Mouse (Mus musculus) cerebellum, adult 9-11 months (tissue): ENCODE measurements around the gene Sdccag8.

ENCODE experiments used
- DNase-seq: peaks from one replicate; pipeline ENCODE4 v3.0.0; 2022

Sdccag8 gene

DNA sequence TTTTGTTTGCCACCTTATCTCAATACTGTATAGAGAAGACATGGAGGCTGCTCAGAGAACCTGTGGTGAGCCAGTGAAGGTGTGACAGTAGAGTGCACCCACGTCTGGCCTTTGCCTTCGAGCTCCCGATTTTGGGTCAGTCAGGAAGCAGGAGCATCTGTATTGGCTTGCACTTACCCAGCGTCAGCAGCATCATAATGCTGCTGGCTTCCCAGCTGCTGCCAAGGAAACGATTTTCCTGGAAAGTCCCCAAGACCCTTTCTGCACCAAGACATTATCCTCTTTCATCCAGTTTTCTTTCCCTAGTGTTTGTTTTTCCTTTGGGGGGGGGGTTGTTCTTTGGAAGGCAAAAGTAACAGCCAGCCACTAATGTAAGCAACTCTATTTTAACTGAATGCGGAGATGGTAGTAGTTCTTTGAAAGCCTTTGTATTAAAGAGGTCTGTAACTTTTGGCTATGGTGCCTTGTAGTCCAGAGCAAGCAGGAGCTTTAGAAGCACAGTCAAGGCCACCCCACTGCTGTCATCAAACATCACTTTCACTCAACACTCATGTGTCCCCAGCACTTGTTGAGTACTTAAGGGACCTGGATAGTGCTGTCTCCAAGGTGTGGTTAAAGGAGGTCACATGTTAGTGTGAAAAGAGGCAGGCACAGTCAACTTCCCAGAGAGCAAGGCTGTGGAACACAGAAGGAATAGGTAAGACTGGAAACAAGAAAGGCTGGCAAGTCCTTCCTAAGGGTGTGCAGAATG, 172.7 kb downstream of the Sdccag8 start:
- DNase-seq = no peak

DNA sequence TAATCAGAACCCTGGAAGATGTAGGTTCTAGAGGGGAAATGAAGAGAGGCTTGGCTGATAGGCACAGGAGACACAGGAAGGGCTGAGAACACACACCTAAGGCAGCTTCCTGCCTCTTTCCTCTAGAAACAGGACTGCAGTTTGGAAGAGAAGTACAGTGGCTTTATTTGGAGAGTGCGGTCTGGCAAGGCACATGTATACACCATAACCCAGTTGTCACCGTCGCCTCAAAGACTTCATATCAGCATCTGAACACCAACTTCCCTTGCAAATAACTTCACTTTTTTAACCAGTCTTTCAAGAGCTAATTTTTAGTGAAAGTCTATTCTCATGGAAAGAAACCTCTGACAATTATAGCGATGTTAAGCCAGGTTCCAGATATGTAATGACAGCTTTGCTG, 177.0 kb downstream of the Sdccag8 start:
- no peak for DNase-seq

- no peak for DNase-seq
Observed at GRCm38 (mm10) chr1:176992517-176992916, 178.1 kb downstream of the Sdccag8 start.

DNA sequence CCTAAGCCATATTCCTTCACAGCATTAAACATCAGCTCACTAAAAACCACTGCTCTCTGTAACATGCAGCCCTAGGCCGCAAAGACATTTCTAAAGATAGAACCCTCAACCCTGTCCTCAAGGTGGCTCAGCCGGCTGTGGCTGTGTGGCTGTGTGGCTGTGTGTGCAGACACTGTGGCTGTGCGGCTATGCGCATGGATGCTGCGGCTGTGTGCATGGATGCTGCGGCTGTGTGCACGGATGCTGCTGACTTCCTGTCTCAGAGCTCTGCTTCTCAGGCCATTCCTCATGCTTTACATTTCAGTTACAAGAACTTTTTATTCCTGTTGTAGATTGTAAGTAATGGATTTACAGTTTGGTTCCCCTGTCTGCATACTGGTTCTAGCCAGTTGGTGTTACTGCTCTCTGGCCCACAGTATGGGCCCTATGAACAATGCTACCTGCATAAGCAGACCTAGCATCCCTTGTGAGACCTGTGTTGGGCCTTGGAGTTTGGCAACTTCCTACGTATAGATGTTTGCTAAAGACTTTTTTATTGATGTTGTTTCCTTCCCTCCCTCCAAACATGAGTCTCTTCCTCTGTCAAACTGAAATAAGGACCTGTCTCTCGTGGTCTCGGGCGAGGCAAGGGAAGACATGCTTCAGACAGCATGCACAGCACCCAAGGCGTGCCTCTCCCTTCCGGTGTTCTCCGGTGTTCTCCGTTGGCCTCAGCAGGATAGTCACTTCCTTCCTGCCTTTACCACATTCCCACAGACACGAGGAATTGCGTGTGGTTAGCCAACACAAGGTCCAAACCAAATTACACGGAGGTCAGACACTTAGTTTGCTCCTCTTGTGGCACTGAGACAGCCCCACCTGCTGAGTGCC, 178.9 kb downstream of the Sdccag8 start:
- DNase-seq = no peak

- no peak for DNase-seq
Observed at GRCm38 (mm10) chr1:176994087-176994486, 179.6 kb downstream of the Sdccag8 start.

- no peak for DNase-seq
Observed at GRCm38 (mm10) chr1:176994707-176995418, 180.4 kb downstream of the Sdccag8 start.

- no peak for DNase-seq
Observed at GRCm38 (mm10) chr1:176995419-176995775, 180.9 kb downstream of the Sdccag8 start.

GRCm38 (mm10) chr1:176996166-176996565, 181.7 kb downstream of the Sdccag8 start:
- no peak for DNase-seq

- no peak for DNase-seq
Observed at GRCm38 (mm10) chr1:176996630-176997201, 182.3 kb downstream of the Sdccag8 start.

GRCm38 (mm10) chr1:176997254-176997653, 182.8 kb downstream of the Sdccag8 start:
- DNase-seq = no peak

DNA sequence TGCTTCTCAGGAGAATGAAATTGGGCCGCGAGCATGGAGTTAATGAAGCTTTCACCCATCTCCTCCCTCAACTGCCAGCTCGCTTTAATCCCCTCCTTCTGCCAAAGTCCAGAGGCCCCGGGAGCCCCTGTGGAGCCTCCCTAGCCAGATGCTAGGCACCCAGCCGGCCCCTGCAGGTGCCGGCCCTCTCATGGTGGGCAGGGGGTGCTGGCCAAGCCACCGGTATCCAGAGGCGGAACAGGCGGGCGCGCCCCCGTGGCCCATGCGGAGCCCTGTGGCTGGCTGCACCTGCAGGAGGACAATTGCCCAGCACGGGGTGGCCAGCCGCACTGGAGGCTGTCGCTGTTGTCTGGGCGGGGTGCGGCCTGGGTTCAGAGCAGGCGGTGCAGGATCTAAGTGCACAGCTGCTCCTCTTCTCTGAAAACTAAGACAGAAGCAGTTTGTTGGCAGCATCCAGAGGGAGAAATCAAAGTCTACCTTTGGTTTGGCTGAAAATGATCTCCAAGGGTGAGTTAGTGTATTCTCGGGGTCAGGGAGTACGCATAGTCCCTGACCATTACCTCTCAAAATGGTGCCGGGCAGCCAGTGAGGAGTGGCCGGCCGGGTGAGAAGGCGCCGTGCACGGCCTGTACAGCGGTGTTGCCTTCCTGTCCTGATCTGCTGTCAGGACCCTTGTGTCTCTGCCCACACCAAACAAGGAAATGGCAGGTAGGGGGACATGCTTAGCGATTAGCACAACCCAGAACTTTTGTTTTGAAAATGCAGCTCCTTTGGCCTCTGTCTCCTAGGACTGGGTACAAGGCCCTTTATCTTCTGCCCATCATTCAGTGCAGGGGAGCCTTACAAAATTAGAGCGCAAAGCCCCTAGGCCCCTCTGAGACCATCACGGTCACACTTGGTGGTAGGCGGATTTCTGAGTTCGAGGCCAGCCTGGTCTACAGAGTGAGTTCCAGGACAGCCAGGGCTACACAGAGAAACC, 183.5 kb downstream of the Sdccag8 start:
- no peak for DNase-seq

DNA sequence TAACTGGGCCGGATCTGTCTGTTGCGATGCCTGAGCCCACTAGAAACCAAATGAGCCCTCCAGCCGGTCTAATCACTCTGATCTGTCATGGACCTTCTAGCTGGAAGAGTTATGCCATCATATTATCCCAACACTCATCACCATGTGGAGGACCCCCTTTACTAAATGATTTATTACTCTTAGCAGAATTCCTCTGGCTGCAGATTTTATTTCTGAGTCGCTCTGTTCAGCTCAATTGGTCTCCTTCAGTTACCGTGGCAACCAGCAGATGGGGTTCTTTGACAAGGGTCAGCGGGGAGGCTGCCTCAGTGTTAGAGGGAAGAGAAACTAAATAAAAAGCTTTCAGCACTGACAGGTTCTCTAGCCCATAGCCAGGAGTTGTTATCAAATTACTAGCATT, 184.6 kb downstream of the Sdccag8 start:
- no peak for DNase-seq

DNA sequence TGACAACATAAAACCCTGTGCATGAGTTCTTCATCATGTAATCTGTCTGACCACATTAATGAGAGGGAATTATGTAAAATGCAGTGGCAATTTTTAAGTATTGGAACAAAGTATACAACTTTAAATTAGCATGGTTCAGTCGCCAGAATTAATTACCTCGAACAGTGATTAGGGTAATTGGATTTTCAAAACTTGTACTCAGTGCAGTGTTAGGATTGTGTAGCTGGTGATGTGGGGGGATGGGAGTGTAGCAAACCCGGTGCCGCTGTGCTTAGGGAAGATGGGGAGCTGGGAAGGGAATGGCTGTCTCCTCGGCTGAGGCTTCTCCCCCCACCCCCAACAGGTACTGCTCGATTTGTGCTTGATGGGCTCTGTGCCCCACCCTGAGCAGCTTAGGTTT, 188.5 kb downstream of the Sdccag8 start:
- DNase-seq = no peak

- DNase-seq = no peak
Observed at GRCm38 (mm10) chr1:177004041-177004741, 189.7 kb downstream of the Sdccag8 start.

DNA sequence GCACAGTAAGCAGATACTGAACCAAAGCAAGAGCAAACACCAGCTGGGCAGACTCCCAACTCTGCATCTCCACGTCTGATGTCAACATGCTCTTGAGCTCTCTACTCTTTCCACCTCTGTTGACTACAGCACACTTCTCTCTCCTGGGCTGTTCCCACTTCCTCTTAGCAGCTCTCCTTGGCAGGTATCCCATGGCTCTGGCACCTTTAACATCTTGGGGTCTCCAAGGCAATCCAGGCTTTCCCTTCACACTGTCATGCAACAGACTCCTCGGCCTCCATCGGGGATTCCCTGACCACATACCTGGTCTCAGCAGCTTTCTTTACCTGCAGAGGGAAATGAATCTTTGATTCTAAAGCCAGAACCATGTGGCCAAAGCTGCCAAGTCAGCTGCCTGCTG, 192.9 kb downstream of the Sdccag8 start:
- no peak for DNase-seq

GRCm38 (mm10) chr1:177008777-177009176, 194.3 kb downstream of the Sdccag8 start:
- no peak for DNase-seq

DNA sequence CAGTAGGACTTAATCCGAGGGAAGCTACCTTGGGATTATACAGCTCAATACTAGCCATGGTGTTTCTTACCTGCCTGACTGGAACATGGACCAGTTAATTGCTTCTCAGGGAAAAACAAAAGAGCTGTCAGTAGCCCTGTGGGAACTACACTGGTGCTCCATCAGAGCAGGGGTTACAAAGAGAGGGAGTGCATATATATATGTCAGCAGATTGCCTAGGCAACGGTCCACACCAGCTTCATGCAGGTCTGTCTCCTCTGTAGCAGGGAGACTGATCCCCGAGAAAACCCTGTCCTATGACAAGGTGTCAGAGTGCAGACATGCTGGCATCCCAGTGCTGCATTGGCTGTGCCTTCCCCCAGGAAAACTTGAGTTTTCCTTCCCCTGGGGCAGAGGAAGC, 195.6 kb downstream of the Sdccag8 start:
- DNase-seq = no peak

DNA sequence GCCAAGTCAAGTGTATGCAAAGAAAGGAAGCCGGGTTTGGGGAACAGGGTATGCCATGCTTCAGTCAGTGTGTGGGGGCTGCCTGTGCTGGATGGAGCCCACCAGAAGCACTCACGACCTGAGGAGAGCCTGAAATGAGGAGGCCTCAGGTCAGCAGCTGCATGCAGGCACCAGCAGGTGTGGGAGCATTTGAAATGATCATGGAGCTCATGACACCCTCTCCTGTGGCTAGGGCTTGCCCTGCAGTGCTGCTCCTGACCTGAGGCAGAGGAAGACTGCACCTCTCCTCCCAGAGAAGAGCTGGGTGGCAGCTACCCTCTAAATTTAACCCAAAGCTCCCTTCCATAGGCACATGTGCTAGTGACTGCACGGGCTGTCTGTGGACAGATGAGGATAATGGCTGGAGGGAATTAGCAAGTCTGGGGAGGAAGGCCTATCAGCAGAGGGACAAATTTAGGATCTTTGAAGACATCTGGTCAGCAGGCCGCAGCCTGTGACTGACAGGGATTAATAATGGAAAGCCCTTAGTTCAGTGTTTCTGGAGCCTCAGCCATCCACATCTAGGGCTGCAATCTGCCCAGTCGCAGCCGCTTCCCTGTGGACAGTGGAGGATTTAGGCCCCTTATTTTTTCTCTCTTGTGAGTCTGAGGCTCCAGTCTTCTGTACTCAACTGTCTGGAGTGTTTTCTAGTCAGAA, 196.3 kb downstream of the Sdccag8 start:
- no peak for DNase-seq

- no peak for DNase-seq
Observed at GRCm38 (mm10) chr1:177011688-177012087, 197.2 kb downstream of the Sdccag8 start.

DNA sequence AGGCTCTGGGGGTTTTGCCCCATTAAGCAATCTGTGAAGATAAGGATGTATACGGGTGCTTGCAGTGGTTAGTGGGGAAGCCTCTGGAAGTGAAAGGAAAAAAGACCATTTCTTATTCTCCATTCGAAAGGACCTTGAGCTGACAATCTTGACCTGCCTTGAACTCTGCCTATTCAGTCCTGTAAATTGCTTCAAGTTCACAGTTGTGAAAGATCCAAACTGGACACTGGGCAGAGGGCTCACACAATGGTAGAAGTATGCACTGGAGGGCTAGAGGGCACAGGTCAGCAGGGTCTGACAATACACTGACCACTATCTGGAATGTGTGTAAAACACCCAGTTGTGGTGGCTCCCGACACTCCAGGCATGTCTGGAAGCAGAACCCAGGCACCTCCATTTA, 198.3 kb downstream of the Sdccag8 start:
- no peak for DNase-seq

GRCm38 (mm10) chr1:177013313-177013712, 198.9 kb downstream of the Sdccag8 start:
- no peak for DNase-seq
